Mouse (Mus musculus): ENCODE results near the gene Dock7. TPM values are rescaled to one million over a fixed set of nuclear protein-coding genes. Genes with fewer than 3 reads are reported as not detected.
"Not testable (repeated sequence)": the region's sequence is repeated elsewhere in the genome, so short reads cannot be mapped to it uniquely, and the experiment has no call there.

Dock7 gene
- polyA plus RNA-seq, 1 experiment from 2014 or later = 74.2 TPM

- Histone ChIP-seq H3K36me3 (replicated peaks) (peaks cover 92% of the 10 kb centered on the region), H3K27me3 (ENCODE audit: poor library complexity, severe bottlenecking) (no peaks in the 10 kb centered on the region), H3K27ac (no peak overlapping the region), H3K4me3 (no peak overlapping the region), H3K9me3 (no peaks in the 10 kb centered on the region), H3K4me1 (0 out of 2 replicates have a peak, but pooled peaks cover 4% of the 10 kb centered on the region)
- 82% methylated on average over 8 of the region's 8 CpGs for WGBS
- no peak for DNase-seq (ENCODE audit: extremely low spot score, low spot score)
These were observed 145.0 kb downstream of the Dock7 start for GRCm38 (mm10) chr4:98975741-98976140.

DNA sequence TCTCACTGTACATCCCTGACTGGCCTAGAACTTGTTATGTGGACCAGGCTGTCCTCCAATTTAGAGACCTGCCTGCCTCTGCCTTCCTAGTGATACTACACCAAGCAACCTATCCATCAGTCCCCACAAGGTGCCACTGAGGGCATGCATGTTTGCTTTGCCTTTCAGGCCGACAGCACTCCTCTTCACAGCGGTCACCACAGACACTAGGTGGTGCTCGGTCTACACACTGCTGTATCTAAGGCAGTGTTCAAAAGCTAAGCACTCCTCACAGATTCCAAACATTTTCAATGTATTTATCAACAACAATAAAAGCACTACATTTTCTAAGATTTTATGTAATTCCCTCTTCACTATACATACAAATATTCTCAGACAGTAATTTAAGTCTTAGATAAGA is 150.8 kb downstream of the Dock7 start:
- WGBS = 95% methylated on average over 3 of the region's 3 CpGs
- Histone ChIP-seq H3K36me3 (replicated peaks) (peaks cover 98% of the 10 kb centered on the region), H3K4me3 (no peak overlapping the region)

DNA sequence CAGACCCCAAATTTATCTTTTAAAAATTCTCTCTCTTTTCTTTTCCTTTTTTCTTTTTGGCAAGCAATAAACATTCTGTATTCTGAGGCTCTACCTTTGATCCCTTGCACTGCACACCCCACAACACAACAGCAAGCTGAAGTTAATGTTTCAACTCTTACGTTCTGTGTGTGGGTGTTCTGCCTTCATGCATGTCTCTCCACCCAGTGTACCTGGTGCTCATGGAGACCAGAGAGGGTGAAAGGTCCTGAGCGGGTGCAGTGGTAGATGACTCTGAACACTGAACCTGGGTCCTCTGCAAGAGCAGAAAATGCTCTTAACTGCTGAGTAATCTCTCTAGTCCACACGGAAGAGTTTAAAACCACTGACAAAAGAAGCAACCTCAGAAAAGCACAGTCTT is 160.5 kb downstream of the Dock7 start:
- peaks cover 90% of the 10 kb centered on the region for H3K36me3 ChIP-seq (replicated peaks)

More for the DNA sequence above, 150.8 kb downstream of the Dock7 start:
- Histone ChIP-seq H3K9me3 (no peaks in the 10 kb centered on the region), H3K27ac (no peak overlapping the region), H3K27me3 (ENCODE audit: poor library complexity, severe bottlenecking) (no peaks in the 10 kb centered on the region), H3K4me1 (no peaks in the 10 kb centered on the region)
- no peak for DNase-seq (ENCODE audit: extremely low spot score, low spot score)

GRCm38 (mm10) chr4:98955986-98956385 is 164.7 kb downstream of the Dock7 start:
- Histone ChIP-seq H3K4me3 (no peak overlapping the region), H3K9me3 (no peaks in the 10 kb centered on the region), H3K27ac (no peak overlapping the region), H3K36me3 (replicated peaks) (peaks cover 75% of the 10 kb centered on the region), H3K4me1 (no peaks in the 10 kb centered on the region), H3K27me3 (ENCODE audit: poor library complexity, severe bottlenecking) (no peaks in the 10 kb centered on the region)
- DNase-seq (ENCODE audit: extremely low spot score, low spot score) = no peak
- WGBS = 96% methylated on average over 8 of the region's 8 CpGs

More for the DNA sequence above, 160.5 kb downstream of the Dock7 start:
- Histone ChIP-seq H3K9me3 (no peaks in the 10 kb centered on the region), H3K27ac (no peak overlapping the region), H3K4me1 (no peaks in the 10 kb centered on the region), H3K4me3 (no peak overlapping the region), H3K27me3 (ENCODE audit: poor library complexity, severe bottlenecking) (no peaks in the 10 kb centered on the region)
- 91% methylated on average over 3 of the region's 3 CpGs for WGBS
- no peak for DNase-seq (ENCODE audit: extremely low spot score, low spot score)

- no peak for DNase-seq (ENCODE audit: extremely low spot score, low spot score)
- H3K9me3 ChIP-seq = no peaks in the 10 kb centered on the region
These were observed 170.2 kb downstream of the Dock7 start for GRCm38 (mm10) chr4:98950563-98950962.

GRCm38 (mm10) chr4:98938210-98938609 is 182.5 kb downstream of the Dock7 start:
- H3K4me3 ChIP-seq; H3K4me1 ChIP-seq; H3K9me3 ChIP-seq; DNase-seq (ENCODE audit: extremely low spot score, low spot score); H3K27me3 ChIP-seq (ENCODE audit: poor library complexity, severe bottlenecking); H3K27ac ChIP-seq: not testable (repeated sequence)
- peaks cover 92% of the 10 kb centered on the region for H3K36me3 ChIP-seq (replicated peaks)
- WGBS = 89% methylated on average over 6 of the region's 6 CpGs

More at GRCm38 (mm10) chr4:98950563-98950962, 170.2 kb downstream of the Dock7 start:
- no peaks in the 10 kb centered on the region for H3K27me3 ChIP-seq (ENCODE audit: poor library complexity, severe bottlenecking)
- H3K4me1 ChIP-seq = no peaks in the 10 kb centered on the region
- H3K27ac ChIP-seq = no peak overlapping the region
- H3K4me3 ChIP-seq = no peak overlapping the region
- peaks cover 40% of the 10 kb centered on the region for H3K36me3 ChIP-seq (replicated peaks)

GRCm38 (mm10) chr4:98936036-98936435 is 184.7 kb downstream of the Dock7 start:
- Histone ChIP-seq H3K9me3 (no peaks in the 10 kb centered on the region), H3K4me1 (no peaks in the 10 kb centered on the region), H3K4me3 (no peak overlapping the region), H3K27ac (no peak overlapping the region), H3K27me3 (ENCODE audit: poor library complexity, severe bottlenecking) (no peaks in the 10 kb centered on the region), H3K36me3 (replicated peaks) (peaks cover 93% of the 10 kb centered on the region)
- DNase-seq (ENCODE audit: extremely low spot score, low spot score) = no peak
- WGBS = 87% methylated on average over 6 of the region's 6 CpGs

- Histone ChIP-seq H3K36me3 (replicated peaks) (peaks cover 32% of the 10 kb centered on the region), H3K4me3 (peak overlapping the region; percentile 100), H3K27me3 (ENCODE audit: poor library complexity, severe bottlenecking) (no peaks in the 10 kb centered on the region), H3K27ac (peak overlapping the region; percentile 99), H3K4me1 (peaks cover 24% of the 10 kb centered on the region), H3K9me3 (no peaks in the 10 kb centered on the region)
- 33% methylated on average over 6 of the region's 6 CpGs for WGBS
- no peak for DNase-seq (ENCODE audit: extremely low spot score, low spot score)
These were observed 195.4 kb downstream of the Dock7 start for GRCm38 (mm10) chr4:98925250-98925781.

- Histone ChIP-seq H3K4me3 (peak overlapping the region; percentile 100), H3K27ac (peak overlapping the region; percentile 99), H3K4me1 (peaks cover 24% of the 10 kb centered on the region), H3K9me3 (no peaks in the 10 kb centered on the region), H3K27me3 (ENCODE audit: poor library complexity, severe bottlenecking) (no peaks in the 10 kb centered on the region), H3K36me3 (replicated peaks) (peaks cover 27% of the 10 kb centered on the region)
- WGBS = 2% methylated on average over 2 of the region's 2 CpGs
- no peak for DNase-seq (ENCODE audit: extremely low spot score, low spot score)
These were observed 195.9 kb downstream of the Dock7 start for GRCm38 (mm10) chr4:98924906-98925178.

- Histone ChIP-seq H3K9me3 (no peaks in the 10 kb centered on the region), H3K4me1 (peaks cover 24% of the 10 kb centered on the region), H3K27me3 (ENCODE audit: poor library complexity, severe bottlenecking) (no peaks in the 10 kb centered on the region), H3K36me3 (replicated peaks) (peaks cover 21% of the 10 kb centered on the region), H3K27ac (peak overlapping the region; percentile 99), H3K4me3 (peak overlapping the region; percentile 100)
- peak; percentile 42 for DNase-seq (ENCODE audit: extremely low spot score, low spot score)
- WGBS = under 1% methylated on average over 66 of the region's 66 CpGs
These were observed 196.4 kb downstream of the Dock7 start for GRCm38 (mm10) chr4:98924071-98924905.

DNA sequence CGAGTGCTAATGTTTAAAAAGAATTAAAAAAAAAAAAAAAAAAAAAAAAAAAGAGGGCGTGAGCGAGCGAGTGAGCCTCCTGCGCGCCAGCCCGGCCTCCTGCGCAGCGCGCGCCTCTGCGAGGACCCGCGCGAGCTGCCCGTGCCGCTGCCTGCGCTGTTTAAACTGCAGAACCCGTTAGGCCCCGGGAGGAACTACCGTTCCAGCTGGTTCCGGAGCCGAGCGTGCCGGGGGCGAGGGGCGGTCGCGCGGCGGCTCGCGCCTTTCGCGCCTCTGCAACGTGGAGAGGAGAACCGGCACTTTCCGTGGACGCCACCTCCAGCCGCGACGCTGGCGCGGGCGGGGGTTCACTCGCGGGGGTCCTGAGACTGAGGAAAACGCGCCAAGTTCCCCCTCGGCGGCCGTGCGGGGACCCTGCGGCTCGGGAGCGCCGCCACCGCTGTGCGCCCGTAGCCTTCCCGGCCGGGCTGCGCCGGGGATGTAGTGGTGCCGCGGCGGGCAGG is 197.1 kb downstream of the Dock7 start, which contains the start of gene Usp1:
Gene Usp1, plus strand, starts transcription at position 243 of the 503 bp plus-strand sequence.
- peak within 1 kb of the TSS; percentile 100 for H3K4me3 ChIP-seq
- DNase-seq (ENCODE audit: extremely low spot score, low spot score) = peak; percentile 80
- no peaks in the 10 kb centered on the region for H3K27me3 ChIP-seq (ENCODE audit: poor library complexity, severe bottlenecking)
- H3K9me3 ChIP-seq = no peaks in the 10 kb centered on the region
- peaks cover 24% of the 10 kb centered on the region for H3K4me1 ChIP-seq
- H3K36me3 ChIP-seq (replicated peaks) = peaks cover 15% of the 10 kb centered on the region
- H3K27ac ChIP-seq = peak within 1 kb of the TSS; percentile 99
- WGBS = under 1% methylated on average over 67 of the region's 67 CpGs

DNA sequence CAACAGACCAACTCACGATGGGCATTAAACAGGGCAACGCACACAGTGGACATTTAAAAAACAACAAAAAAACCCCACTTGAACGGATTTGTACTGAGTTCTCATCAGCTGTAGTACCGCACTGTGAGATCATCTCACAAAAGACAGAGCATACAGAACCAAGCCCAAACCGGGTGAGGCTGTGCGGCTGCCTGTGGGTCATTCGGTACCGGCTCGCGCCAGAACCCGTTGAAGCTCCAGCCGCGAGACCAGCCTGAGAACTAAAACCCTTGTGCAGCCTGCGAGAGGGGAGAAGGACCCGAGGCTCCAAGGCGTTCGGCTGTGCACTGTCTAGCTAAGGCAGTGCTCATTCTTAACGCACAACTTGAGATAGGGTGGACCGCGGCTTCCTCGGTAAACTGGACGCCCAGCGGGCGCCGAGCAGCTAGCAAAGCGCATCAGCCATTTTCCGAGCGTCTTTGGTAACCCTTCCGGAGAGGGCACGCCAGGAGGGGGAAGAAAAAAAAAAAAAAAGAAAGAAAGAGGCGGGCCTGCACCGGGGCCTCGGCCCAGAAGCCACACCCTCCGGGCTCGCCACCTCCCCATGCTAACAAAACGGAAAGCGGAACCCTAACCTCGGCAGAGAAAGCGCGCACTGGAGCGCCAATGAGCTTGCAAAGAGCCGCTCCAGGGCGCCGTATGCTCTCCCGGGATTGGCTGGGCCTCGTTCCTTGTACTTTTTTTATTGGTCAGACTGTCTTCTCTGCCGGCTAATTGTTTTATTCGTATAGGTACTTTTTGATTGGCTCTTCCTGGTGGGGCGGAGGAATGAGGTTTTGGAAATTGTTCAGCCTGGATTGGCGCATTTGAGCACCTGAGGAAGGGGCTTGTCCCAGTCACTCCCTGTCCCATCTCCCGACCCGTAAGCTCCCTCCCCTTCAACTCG is 197.8 kb downstream of the Dock7 start:
- Histone ChIP-seq H3K27ac (peak overlapping the region; percentile 99), H3K4me3 (peak overlapping the region; percentile 100), H3K36me3 (replicated peaks) (peaks cover 7% of the 10 kb centered on the region), H3K9me3 (no peaks in the 10 kb centered on the region), H3K27me3 (ENCODE audit: poor library complexity, severe bottlenecking) (no peaks in the 10 kb centered on the region), H3K4me1 (peaks cover 24% of the 10 kb centered on the region)
- under 1% methylated on average over 53 of the region's 53 CpGs for WGBS
- peak; percentile 98 for DNase-seq (ENCODE audit: extremely low spot score, low spot score)

All from forebrain, embryonic 10.5 days (tissue).